Mouse (Mus musculus) ES-E14 (cell line): ENCODE data around the gene Borcs8.

Experiments used
- CHD2 ChIP-seq: IDR thresholded peaks from 2 replicates; pipeline ENCODE4 v1.6.1; 2014; ENCODE audit warnings: mild to moderate bottlenecking, low read depth, low read length, inconsistent platforms
- HCFC1 ChIP-seq: IDR thresholded peaks from 2 replicates; pipeline ENCODE4 v1.6.1; 2012; ENCODE audit warnings: low read length, inconsistent platforms, borderline replicate concordance; ENCODE audit not compliant: insufficient read depth
- MAFK ChIP-seq: IDR thresholded peaks from 2 replicates; pipeline ENCODE4 v1.6.1; 2014; ENCODE audit warnings: mild to moderate bottlenecking, low read depth, low read length, inconsistent platforms; ENCODE audit not compliant: insufficient read depth
- ZC3H11A ChIP-seq: IDR thresholded peaks from 2 replicates; pipeline ENCODE4 v1.6.1; 2012; ENCODE audit warnings: low read depth, mild to moderate bottlenecking, inconsistent platforms, low read length, borderline replicate concordance
- ZNF384 ChIP-seq: IDR thresholded peaks from 2 replicates; pipeline ENCODE4 v1.6.1; 2012; ENCODE audit warnings: low read depth, low read length, inconsistent platforms

DNA sequence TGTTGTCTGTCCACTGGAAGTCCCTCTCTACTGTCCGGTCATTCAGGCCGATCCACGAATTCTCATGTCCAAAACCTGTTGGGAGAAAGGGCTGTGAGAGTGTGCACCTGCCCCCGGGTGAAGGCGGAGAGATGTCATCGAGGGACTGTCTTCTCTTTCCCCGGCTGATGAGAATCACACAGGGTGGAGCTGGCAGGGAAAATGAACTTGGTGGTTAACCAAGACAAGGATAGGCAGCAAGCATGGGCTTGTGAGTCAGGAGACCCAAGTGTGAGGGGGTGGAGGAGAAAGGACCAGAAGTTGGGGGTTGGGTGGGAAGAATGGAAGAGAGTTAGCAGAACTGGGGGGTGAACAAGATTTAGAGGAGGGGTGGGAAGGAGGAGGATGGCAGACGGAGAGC, 39.1 kb upstream of the Borcs8 start:
- TF ChIP-seq ZC3H11A (no peak), ZNF384 (no peak), HCFC1 (no peak), MAFK (no peak), CHD2 (no peak)
